Mouse (Mus musculus): ENCODE measurements around the gene Ephb2.

Gene Ephb2

DNA sequence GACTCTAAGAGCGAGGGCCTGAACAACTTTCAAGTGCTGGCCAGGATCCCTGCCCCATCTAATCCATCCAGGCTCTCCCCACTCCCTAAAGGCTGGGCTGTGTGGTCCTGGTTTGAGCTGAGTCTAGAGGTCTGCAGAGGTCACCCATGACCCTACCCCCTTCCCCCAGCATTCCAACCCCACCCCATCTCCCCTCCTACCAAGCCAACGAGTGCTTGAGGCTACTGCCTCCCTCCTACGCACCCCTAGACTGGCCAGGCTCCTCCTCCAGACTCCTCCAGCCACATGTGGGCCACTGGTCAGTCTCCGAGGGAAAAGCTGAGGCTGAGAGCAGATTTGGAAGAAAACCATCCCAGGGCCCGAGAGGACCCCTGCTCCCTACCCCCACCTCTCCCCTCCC lies 72.4 kb downstream of the Ephb2 start:
- DNase-seq (ENCODE audit: low read depth, low spot score): no peak

DNA sequence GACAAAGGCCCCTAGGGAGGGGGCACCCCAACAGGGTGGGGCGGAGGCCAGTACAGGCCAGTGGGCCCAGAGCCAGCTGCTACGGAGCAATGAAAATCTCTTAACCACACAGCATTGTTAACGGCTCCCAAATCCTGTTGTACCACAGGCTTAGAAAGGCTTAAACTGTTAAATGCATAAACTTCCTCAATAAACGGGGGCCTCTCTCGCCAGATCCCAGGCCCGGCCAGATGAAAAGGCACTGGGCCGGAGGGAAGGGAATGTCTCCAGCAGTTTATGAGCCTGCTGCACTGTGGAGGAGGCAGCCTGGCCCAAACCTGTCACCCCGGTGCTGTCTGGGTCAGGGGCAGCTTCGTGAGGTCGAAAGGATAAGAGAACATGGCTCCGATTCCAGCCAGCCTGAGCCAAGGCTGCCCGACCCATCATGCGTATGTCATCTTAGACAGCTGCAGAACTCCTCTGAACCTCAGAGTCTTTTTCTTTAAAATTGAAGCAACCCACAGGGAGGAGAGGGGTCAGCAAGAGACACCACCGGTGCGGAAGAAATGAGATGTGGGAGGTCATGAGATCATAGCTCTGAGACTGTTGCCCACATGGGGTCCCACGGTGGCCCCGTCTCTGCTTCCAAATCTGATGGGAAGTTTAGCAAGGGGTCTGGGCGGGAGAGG lies 73.9 kb downstream of the Ephb2 start:
- DNase-seq (ENCODE audit: low read depth, low spot score): no peak

DNA sequence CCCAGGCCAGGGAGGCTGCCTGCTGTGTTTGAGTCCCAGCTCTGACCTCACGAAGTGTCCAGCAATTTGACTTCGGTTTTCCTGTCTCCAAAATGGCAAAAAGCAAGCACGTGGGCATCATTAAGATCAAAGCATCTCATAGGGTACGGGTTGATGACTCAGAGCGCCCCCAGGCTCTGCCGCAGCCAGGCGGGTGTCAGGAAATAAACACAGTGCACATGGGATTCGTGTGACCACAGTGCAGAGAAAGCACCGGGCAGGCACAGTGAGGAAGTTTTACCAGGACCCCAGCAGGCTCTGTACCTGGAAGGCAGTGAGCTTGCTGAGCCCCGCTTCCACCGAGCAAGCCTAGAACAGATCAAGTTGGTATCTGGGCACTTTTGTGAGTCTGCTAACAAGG lies 74.9 kb downstream of the Ephb2 start:
- DNase-seq (ENCODE audit: low read depth, low spot score): no peak

DNA sequence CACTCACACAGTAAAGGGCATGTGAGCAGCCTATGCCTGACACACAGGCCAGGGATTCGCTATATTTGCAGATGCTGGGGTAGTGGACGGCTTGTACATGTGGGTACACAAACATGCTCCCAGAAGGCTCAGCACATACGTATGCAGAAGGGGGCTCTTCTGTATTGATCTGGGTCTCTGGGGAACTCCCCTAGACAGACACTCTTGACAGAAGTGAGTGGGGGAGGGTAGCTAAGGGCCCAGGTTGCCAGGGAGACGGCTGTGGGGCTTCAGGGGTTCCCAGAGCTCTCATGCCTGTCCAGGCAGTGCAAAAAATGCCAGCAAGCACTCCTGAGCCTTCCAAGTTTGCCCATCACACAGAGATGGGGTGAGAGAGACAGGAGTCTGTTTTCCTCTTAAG lies 78.7 kb downstream of the Ephb2 start:
- DNase-seq (ENCODE audit: low read depth, low spot score): no peak

DNA sequence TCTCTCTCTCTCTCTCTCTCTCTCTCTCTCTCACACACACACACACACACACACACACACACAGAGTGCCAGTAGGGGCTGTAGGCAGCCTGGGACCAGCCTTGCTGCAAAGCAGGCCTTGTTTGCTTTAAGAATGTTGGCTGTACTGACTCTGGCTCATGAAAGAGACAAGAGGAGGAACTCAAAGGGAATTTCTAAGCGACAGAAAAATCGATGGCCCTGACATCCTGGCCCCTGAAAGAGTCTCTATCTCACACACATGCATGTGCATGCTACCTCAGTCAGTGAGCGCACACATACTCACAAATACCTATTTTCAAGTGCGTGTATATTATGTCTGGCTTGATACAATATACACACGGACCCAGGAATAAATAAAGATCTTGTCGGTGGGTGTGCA lies 79.3 kb downstream of the Ephb2 start:
- DNase-seq (ENCODE audit: low read depth, low spot score): no peak

DNA sequence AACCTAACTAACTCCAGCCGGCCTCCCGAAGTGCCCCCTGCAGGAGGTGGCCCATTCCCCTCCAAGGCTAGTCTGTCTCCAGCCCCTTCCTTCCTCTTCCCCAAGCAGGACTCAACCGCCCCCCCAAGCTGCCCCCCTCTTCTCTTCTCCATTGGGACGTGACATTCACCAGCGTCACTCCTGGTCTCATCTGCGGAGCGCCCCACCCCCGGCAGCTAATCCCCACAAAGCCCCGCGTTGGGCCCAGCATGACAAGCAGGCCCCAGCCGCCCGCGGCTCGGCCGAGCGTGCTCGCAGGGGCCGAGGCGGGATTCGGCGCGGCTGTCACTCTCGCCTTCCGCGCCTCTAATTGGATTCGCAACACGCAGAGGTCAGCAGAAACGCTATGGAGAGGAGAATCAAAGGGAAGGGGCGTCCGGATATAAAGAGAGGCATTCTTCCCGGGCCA lies 80.4 kb downstream of the Ephb2 start:
- no peak for DNase-seq (ENCODE audit: low read depth, low spot score)

DNA sequence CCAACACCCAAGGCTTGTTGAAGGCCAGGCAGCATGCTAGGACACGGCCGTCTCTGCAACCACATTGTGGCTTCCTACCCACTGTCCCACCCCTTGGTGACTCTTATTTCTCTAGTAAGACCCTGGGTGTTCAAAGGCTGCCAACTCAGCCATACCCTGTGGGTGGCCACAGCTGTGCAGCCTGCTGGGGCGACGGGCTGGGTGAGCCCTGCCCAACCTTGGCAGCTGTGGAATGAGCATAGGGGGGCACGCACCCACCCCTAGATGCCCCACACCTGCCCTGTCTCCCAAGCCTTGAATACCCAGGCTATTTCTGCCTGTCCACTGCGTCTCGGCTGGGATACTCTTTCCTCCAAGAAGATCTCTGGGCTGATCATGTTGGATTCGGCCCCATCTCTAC lies 81.5 kb downstream of the Ephb2 start:
- no peak for DNase-seq (ENCODE audit: low read depth, low spot score)

DNA sequence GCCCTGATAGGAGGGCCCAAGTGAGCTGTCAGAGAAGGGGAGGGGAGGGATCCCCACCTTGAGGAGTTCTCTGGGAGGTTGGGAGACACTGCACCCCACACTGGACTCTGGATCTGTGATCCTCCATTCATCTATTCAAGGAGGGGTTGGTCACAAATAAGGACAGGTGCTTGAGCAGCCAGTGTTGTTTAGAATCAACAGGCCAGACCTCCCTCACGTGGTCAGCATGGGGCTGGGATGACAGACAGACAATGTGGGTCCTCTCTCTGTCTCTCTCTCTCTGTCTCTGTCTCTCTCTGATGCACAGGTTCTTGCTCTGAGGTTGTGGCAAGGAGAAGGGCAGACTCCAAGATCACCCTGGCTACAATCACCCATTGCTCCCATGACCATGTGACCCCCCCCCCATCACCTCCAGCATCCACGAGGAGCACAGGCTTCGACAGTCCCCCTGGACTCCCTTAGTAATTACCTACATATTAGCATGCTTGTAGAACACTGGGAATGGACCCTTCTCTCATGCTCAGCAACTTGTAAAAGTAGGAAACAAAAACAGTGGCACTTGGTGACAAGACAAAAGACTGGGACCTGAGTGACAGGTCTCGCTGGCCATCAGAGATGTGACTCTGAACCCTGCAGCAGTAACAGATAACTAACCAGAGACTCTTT lies 84.3 kb downstream of the Ephb2 start:
- no peak for DNase-seq (ENCODE audit: low read depth, low spot score)

DNA sequence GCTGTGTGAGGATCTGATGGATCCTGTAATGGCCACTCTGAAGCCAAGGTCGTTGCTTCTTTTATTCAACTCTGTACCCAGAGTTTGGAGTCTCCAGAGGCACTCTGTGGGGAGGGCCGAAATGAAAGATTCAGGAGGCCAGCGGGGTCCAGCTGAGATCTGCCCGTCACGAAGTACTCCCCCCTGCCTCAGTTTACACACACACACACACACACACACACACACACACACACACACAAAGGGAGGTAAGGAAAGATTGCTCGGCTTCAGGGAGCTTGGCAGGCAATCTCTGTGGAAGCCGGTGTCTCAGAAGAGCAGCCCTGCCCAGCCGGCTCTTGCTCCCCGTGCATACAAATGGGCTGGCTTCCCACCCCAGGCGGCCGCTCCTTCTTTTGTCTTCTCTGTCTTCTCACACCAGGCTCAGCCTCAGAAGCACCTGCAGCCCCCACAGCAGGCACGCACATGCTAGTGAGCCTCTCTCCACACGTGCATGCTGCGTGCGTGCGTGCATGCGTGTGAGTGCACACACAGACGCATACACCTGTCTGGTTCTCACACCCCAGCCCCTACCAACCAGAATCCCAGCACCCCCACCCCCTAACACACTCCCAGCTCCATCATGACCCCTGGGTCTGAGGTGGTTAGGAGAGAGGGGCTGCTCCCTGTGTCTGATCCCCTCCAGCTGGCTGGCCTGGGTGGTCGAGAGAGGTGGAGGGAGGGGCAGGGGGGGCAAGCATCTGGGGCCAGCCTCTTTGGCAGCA lies 85.0 kb downstream of the Ephb2 start:
- no peak for DNase-seq (ENCODE audit: low read depth, low spot score)

DNA sequence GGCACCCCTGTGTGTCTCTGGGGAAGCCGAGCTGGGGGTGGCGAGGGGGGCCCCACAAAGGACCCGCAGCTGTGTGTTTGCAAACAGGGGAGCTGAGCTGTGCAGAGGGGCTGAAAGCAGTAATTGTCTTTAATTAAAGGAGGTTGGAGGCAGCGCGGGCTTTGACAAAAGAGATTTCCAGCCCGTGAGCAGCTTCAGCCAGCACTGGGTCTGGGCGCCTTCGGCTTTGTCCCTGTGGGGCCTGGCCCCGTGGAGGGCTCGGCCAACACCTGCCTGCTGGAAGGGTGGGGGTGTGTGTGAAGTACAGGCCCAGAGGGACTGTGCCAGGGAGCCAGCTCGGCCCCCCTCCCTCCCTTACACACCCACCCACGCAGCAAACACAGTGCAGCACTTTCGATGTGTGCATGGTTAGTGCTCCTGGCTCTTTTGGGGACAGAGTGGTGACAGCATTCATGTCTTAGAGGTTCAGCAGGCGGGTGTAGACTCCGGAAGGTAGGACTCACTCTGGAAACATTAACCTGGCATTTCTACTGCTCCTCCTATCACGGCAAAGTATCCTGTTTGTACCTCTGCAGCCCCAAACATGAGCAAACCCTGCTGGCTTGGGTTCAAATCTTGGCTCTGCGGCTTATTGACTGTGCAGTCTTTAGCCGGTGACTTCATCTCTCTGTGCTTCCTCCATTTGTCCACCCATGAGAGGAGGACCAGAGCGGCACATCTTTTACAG lies 85.8 kb downstream of the Ephb2 start:
- DNase-seq (ENCODE audit: low read depth, low spot score): no peak

DNA sequence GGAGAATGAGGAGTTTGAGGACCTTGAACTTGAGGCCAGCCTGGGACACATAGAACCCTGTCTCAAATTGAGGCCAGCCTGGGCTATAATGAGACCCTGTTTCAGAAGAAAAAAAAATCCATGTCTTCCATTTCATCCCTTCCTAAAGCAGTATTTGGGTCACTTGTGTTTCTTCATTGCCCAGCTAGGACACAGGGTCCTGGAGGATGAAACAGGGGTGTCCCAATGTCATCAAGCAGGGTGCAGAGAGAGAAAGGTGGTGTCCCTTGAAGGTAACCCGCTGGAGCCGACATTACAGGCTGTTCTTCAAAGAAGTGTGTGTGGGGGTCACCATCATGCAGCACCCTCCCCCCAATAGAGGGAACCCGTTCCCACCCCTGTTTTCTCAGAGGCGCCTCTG lies 86.4 kb downstream of the Ephb2 start:
- no peak for DNase-seq (ENCODE audit: low read depth, low spot score)

DNA sequence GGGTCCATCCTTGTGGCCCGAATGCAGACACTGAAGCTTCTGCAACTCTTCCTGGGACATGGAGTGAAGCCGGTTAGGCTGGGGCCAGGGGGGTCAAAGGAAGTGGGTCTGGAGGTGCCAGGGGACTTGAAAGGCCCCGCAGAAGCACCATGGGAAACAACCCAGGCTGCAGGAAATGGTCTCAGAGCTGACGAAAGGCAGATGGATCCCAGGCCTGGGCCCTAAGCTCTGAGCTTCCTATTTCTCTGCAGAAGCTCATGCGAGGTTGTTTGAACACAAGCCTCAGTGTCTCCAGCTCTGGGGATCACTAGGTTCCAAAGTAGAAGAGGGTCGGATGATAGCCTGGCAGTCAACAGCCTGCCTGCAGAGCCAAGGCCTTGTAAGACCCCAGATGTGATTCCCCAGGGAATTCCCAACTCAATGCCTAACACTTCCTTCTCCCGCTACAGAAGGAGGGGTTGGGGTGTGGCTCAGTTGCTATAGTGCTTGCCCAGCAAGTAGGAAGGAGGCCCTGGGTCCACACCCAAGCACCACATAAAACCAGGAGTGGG lies 86.9 kb downstream of the Ephb2 start:
- peak; percentile 40 for DNase-seq (ENCODE audit: low read depth, low spot score)

DNA sequence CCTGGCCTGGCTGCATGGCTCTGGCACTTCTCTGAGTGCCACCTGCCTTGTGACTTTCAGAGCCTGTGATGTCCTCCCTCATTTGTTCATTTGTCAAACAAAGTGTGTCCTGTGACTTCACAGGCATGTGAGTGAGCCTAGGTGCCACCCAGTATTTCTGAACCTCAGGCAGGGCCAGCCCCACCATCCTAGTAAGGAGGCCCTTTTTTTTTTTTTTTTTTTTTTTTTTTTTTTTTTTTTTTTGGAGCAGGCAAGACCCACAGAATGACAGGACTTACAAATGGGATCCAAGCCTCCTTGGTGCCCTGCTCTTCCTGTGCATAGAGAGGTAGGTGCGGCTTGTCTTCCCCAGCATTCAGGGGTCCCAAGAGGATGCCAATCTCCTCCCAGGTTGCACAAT lies 89.3 kb downstream of the Ephb2 start:
- DNase-seq (ENCODE audit: low read depth, low spot score): no peak

DNA sequence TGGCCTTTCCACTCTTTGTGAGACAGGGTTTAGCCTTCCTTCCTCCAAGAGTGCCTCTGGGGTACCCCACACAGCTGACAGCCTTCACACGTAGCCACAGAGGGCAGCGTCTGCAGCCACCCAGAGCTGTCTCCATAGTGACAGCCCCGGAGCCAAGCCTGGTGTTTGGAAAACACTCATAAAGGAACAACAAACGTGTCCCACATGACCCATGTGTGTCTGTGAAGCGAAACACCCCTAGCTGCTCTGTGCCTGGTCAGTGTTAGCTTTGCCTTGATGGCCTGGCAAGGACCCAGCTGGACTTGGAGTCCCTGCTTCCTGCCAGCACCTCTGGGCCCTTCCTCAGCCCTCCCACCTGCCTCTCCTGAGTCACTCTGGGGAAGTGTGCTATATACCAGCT lies 93.1 kb downstream of the Ephb2 start:
- no peak for DNase-seq (ENCODE audit: low read depth, low spot score)

DNA sequence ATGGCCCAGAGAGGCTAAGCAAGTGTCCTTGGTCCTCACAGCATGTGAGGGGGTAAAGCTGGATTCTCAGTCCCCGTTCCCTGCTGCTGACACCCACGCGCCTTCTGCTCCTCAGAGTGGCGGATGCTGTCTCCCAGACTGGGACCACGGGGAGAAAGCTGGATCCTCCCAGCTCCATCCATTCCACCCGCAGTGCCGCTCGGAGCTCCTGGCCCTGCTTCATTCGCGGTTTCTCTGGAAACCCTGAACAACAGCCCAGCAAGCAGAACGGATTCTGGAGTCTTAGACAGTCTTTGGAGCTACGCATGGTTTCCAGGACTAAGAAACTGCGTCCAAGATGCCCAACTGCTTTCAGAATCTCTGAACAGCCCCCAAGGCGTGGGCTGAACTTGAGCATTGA lies 93.9 kb downstream of the Ephb2 start:
- DNase-seq (ENCODE audit: low read depth, low spot score): no peak

DNA sequence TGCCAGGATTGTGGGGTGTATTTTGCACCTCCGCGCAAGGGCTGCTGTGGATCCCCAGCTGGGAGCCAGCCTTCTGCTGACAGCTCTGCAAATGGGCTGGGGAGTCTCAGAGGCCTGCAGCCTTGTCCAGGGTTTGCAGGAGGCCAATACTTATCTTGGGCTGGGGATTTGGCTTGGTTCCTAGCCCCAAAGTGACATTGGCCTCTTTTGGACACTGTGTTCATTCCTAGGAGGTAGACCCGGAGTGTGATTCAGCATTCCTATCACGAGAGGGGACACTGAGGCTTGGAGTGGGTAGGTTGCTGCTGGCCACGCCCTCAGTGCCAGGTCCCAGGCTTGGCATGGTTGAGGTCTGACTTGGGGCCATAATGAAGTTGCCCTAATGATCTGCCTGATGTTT lies 94.8 kb downstream of the Ephb2 start:
- no peak for DNase-seq (ENCODE audit: low read depth, low spot score)

DNA sequence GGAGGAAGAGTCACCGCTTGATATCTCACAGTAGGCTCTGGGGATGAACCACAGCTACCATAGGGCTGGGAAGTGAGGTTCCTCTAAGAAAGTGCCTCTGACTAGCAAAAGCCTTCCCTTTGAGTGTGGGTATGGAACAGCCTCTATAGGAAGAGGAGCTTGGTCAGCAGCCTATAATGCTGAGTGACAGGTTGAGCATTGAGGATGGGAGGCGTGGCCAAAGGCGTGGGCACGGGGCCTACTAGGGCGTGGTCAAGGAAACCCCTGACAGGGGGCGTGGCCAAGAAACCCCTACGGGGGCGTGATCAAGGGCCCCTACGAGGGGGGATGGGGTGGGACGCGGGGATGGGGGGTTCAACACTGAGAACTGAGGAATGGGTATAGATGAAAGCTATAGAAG lies 96.6 kb downstream of the Ephb2 start:
- DNase-seq (ENCODE audit: low read depth, low spot score): no peak

DNA sequence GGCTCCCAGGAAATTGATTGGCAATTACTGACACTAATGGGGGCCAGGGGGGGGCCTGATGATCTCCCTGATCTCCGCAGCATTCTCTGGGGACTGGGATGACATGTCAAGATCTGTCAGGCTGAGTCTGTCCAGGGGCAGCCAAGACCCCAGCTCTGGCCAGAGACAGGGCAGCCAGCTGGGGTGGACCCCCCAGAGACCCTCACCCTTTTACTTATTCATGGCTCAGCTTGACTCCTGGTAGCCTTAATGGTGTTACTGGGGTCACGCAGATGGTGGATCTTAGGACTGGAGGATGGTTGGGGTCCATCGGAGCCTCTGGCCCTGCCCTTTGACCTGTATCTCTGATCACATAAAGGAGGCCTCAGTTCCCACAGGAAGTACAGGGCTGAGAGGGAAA lies 97.5 kb downstream of the Ephb2 start:
- DNase-seq (ENCODE audit: low read depth, low spot score): no peak

DNA sequence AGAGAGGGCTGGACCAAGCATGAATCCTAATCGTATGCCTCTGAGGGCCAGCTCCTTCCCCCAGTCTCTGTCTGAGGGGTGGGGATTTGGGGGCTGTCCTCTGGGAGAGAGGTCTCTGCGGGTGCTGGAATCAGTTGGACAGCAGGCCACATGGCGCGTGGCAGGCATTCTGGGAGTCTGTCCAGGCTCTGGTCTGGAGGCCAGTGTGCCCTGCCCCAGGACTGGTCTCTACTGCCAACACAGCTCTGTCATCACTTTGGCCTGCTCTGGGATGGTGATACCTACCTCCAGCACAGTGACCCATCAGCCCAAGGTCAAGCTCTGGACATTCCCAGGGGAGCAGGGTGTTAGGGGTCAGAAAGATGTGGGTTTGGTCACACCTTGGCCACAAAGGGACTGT lies 99.9 kb downstream of the Ephb2 start:
- DNase-seq (ENCODE audit: low read depth, low spot score): no peak

DNA sequence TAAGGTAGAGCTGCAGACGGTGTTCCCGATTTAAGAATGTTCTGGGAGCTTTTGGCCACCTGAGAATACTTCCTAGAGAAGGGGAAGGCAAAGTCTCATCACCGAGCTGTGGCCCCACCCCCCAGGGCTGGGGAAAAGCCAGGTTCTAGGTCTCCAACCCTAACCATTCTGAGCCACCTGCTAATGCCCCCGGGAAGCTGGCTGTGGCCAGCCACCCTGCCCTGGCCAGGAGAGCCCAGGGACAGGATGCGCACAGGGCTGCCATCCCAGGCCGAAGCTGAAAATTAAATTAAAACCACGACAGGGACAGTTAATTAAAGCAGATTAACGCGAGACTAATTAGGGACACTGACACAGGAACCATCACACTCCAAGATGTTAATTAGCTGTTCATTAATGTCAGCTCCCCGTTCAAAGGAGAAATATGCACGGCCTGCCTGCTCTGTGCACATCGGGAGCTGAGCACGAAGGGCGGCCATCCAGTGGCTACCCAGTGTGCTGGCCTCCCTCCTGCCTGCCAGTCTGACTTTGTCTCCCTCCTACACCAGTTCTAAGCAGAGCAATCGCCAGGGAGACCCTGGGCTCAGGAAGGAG lies 101.5 kb downstream of the Ephb2 start:
- no peak for DNase-seq (ENCODE audit: low read depth, low spot score)

DNA sequence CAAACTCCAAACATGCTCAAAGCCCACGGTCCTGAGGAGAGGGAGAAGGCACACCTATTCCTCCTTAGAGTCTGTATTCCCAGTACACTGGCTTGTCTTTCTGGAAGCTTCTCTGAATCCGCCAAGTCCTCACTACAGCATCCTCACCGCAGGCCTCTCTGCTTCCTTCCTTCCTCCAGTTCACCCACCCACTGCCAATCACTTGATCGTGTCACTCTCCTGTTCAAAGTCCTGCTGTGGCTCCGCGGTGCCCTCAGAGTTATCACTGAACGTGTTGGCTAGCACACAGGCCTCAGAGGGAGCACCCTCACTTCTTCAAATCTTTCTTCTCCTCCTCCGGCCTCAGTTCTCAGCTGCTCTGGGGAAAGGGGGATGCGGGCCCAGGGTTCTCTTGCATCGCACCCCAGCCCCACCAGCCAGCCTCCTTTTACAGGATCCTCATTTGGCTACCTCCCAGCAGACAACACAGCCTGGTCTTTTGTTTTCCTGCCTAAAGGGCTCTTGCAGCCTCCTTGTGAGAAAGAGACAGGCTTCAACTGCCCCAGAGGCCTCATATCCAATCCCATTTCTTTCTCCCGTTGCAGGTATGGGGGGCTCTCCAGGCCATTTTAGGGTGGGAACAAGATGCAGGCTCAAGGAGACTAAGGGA lies 102.4 kb downstream of the Ephb2 start:
- no peak for DNase-seq (ENCODE audit: low read depth, low spot score)

Measured in WW6 (cell line).